Mouse (Mus musculus): ENCODE data around the gene Thsd7b.
"Not testable (repeated sequence)": the region's sequence is repeated elsewhere in the genome, so short reads cannot be mapped to it uniquely, and the experiment has no call there.

Gene Thsd7b

DNA sequence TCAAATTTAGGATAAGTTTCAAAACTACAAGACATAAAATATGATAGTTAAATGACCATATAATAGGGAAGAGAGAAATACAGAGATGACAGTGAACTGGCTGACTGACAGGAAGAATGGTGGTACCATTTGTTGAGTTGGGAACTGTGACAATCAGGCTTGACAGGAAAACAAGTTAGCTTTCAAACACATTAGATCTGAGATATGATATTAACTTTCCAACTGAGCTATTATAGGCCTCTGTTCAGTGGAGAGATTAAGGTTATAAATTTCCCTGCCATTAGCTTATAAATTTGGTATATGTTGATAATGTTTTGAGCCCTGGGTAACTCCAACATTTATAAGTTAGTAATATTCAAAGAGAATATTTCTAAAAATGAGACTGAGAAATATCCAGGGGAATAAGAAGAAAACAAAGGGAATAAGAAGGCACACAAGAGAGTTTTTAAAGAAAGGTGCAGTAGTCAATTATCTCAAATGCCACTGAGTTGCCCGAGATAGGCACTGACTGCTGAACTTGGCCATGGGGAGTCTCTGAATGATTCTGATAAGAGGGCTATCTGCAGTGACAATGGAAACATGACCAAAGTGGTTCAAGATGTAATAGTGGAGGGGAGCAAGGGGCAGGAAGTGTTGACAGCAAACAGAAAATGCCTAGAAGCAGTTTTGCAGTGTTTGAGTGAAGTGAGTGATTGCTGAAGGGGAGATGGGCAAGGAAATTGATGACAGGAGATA is 839.6 kb downstream of the Thsd7b start:
- no peak for DNase-seq (ENCODE audit: low spot score)

DNA sequence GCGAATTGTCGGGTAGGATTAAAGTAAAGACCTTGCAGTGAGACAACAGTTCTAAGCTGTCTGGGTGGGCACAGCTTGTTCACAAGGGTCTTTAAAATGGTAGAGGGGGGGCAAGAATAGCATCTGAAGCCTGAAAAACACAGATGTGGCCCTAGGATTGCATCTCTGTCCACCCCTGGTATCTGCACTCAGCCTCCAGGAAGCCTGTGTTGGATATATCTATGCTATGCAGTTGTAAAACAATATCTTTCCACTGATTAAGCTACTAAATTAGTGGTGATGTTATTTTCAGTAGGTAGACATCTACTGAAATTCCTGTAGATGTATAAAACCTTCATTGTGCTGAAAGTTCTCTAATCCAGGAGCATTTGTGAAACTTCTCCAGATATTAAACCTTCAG is 840.4 kb downstream of the Thsd7b start:
- no peak for DNase-seq (ENCODE audit: low spot score)

DNA sequence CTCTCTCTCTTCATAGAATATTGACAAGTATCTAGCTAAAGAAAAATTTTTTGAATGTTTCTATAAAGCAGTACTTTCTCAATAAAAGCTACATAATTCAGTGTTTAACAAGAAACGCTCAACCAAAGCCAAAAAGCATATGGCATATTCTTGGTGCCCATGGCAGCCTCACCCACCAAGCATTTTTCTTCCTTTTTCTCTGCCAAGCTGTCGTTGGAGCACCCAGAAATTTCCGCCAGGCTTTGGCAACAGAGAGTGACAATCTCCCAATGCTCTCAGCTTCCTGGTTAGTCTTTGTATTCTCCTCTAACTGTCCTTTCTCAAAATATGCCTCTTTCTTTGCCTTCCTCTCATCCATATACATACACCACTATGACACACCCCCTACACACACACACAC is 857.8 kb downstream of the Thsd7b start:
- DNase-seq (ENCODE audit: low spot score) = no peak

DNA sequence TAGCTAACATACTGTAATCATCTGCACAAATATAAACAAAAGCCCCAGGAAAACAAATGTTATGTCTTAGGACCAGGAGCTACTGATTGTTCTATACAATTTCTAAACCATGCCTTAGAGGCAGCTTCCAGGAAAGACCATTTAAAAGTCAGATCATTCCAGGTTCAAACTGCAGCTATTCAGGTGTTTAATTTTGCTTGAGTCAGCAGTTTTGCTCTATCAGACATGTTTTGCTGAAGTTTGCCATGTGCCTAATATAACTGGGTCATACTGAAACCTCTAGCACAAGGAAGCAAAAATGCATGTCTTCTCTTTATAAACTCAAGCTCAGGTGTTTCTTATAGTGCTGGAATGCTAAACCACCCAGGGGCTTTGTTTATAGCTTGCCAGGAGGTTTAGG is 893.1 kb downstream of the Thsd7b start:
- DNase-seq (ENCODE audit: low spot score) = no peak

DNA sequence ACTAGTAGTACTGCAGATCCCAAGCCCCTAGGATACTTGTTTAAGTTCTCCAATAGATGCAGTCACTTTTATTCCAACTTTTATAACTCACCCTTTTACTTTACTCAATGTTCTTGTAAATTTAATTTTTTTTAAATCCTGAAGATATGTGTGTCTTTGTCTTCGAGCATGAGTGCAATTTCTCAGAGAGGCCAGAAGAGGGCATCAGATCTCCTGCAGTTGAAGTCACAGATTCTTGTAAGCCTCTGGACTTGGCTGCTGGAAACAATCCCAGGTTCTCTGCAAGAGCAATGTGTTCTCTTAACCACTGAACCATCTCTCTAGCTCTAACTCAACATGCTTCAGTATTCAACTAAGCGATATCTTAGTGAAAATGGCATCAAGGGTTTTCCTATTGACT is 894.2 kb downstream of the Thsd7b start:
- DNase-seq (ENCODE audit: low spot score) = no peak

GRCm38 (mm10) chr1:130169875-130170274 is 896.8 kb downstream of the Thsd7b start:
- DNase-seq (ENCODE audit: low spot score) = no peak

GRCm38 (mm10) chr1:130170290-130170689 is 897.2 kb downstream of the Thsd7b start:
- DNase-seq (ENCODE audit: low spot score) = no peak

DNA sequence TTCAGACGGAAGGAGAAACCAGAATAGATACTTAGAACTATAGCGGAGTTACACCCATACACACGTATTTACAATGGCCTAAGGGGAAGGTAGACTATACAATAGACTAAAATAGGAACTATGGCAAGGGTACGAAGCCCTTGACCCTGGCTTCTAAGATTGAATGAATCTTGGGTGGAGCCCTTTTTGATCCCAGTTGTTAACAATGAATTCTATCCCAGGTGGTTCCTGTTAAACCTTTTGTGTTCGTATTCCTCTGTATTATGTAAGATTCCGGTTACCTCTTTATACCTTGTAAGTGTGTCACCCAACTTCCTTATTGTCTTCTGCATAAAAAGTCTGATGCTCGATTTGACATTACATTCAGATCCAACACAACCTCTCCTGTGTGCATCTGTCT is 913.7 kb downstream of the Thsd7b start:
- not testable (repeated sequence) for DNase-seq (ENCODE audit: low spot score)

DNA sequence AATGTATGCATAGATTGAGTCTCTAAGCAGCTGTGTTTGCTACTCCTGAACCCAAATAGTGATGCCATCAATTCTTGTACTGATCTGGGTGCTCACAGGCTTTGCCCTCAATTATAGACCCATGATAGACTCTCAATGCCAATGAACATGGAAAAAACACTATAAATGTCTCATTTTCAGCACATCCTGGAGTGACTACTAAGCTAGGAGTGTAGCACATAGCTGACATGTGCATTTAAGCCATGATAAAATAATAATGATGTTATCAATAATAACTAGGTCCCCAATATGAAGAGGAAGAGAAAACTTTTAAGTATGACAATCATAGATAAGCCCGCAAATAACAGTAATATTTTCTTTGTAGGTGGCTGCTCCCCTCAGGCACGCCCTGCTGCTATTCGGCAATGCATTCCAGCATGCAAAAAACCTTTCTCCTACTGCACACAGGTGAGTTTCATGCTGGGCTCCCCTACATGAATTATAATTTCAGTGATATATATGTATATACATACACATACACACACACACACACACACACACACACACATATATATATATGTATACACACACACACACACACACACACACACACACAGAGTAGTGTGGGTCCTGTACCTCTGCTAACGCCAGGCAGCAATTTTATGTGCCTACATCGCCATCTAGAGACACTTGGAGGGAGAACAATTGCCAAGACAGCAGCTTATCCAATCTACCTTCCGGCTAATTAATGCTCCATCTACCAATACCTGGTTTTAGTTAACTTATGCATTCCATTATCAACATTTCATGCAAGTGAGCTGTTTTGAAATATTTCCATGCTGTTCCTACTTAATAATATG is 919.3 kb downstream of the Thsd7b start:
- DNase-seq (ENCODE audit: low spot score) = no peak

DNA sequence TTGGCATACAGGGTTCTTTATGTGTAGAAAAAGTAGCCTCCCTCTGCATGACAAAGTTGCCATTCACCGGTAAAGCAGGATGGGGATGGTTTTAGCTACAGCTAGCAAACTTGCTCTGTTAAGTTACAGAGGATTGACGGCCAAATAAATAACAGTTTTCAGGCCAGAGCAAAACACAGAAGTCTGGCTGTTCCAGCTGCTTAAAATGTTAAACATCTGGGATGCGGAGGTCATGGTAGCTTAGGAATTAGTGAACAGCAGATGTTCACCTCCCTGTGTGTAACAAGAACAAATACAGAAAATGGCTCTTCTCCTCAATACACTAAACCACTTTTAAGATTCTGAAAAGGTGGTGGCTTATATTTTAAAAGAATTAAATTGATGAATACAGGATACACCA is 944.3 kb downstream of the Thsd7b start:
- DNase-seq (ENCODE audit: low spot score) = no peak

DNA sequence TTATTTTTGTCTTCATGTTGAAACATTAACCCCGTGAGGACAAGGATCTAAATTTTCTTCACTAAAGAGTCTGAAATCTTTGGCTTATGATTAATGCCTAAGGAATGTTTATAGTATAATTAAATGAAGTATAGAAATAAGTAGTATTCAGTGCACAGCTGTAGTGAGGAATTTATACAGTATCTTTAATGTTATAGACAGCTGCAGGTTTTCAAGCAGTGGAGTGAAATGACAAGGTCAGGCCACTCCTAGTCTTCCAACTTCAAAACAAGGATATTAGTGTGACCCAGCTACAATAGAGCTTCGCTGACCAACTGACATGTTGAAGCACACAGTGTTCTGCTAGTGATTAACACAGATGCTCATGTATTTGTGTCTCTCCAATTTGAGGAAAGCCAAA is 949.8 kb downstream of the Thsd7b start:
- no peak for DNase-seq (ENCODE audit: low spot score)

GRCm38 (mm10) chr1:130245563-130245962 is 972.5 kb downstream of the Thsd7b start:
- no peak for DNase-seq (ENCODE audit: low spot score)

GRCm38 (mm10) chr1:130246264-130246663 is 973.2 kb downstream of the Thsd7b start:
- DNase-seq (ENCODE audit: low spot score) = not testable (repeated sequence)

DNA sequence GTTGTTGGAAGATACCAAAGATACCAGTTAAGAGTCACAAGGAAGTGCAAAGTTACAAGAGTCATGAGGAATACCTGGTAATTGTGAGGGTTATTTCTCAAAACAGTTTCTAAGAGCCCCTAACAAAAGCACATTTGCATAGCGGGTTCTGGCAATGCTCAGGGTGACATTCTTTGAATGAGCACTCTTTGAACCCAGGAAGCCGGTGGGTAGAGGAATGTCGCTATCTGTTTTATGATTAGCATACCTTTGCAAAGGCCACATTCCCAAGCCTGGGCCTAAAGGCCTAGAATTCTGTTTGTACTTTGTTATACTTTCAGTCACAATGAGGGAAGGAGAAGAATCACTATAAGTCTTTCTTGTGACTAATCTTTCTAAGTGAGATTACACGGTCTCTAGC is 973.8 kb downstream of the Thsd7b start:
- not testable (repeated sequence) for DNase-seq (ENCODE audit: low spot score)

- DNase-seq (ENCODE audit: low spot score) = no peak
Measured at GRCm38 (mm10) chr1:130262046-130262445, 988.9 kb downstream of the Thsd7b start.
